Mouse (Mus musculus) thymus, adult 2 months (tissue): Measurements from ENCODE around the gene Patj.

Experiments
- CTCF ChIP-seq: fragments of 200-500 bp; IDR thresholded peaks from 2 replicates; pipeline ENCODE4 v1.5.1; 2012; ENCODE audit warnings: mild to moderate bottlenecking, control low read depth, low read length, moderate library complexity, borderline replicate concordance; ENCODE audit not compliant: control insufficient read depth, poor library complexity, insufficient read depth; ENCODE audit errors: extremely low read depth
- POLR2A ChIP-seq: fragments of 200-500 bp; IDR thresholded peaks from 2 replicates; pipeline ENCODE4 v1.6.1; 2012; ENCODE audit warnings: mild to moderate bottlenecking, low read length, control low read depth, moderate library complexity; ENCODE audit not compliant: control insufficient read depth, poor library complexity, insufficient read depth; ENCODE audit errors: extremely low read depth

- TF ChIP-seq POLR2A, result no peak
- TF ChIP-seq CTCF, result no peak
Measured at GRCm38 (mm10) chr4:98635140-98635837, 239.7 kb downstream of the Patj start.
